Mouse (Mus musculus) testis, adult 2 months (tissue): Measurements from ENCODE around the gene Lenep.

Source experiments
- CTCF ChIP-seq: fragments of 200-500 bp; IDR thresholded peaks from 2 replicates; pipeline ENCODE4 v1.5.1; 2012; ENCODE audit warnings: low read depth, mild to moderate bottlenecking, inconsistent platforms, low read length, moderate library complexity; ENCODE audit not compliant: control insufficient read depth, insufficient read depth, insufficient replicate concordance
- POLR2A ChIP-seq: fragments of 200-500 bp; IDR thresholded peaks from 2 replicates; pipeline ENCODE4 v1.6.1; 2012; ENCODE audit warnings: low read depth, mild to moderate bottlenecking, inconsistent platforms, low read length, moderate library complexity; ENCODE audit not compliant: control insufficient read depth

DNA sequence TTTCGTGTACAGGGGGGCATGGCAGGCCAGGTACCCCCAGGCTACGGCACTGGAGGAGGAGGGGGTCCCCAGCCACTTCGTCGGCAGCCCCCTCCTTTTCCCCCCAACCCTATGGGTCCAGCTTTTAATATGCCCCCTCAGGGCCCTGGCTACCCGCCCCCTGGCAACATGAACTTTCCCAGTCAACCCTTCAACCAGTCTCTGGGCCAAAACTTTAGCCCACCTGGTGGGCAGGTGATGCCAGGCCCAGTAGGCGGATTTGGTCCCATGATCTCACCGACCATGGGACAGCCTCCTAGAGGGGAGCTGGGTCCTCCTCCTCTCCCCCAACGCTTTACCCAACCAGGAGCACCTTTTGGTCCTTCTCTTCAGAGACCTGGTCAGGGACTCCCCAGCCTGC is 30.0 kb upstream of the Lenep start:
- TF ChIP-seq POLR2A (no peak), CTCF (no peak)
